Mouse (Mus musculus) hindbrain, postnatal 0 days (tissue): ENCODE measurements around the gene Gin1. TPM values are rescaled to one million over a fixed set of nuclear protein-coding genes. Genes with fewer than 3 reads are reported as not detected.

Experiments
- ATAC-seq: fragments of 200-750 bp; cut with Nextera tagmentation; 2 replicates; pipeline ENCODE4 v1.8.0; 2017; ENCODE audit warnings: mild to moderate bottlenecking, moderate TSS enrichment, moderate library complexity
- DNase-seq: peaks from one replicate; pipeline ENCODE4 v3.0.0-alpha.2; 2015; ENCODE audit warnings: low spot score
- H3K27ac ChIP-seq: fragments of 300-500 bp; sonication (generic); 2 replicates; pipeline ENCODE4 v1.5.1; 2014; ENCODE audit warnings: mild to moderate bottlenecking
- H3K27me3 ChIP-seq: fragments of 300-500 bp; sonication (generic); 2 replicates; pipeline ENCODE4 v1.6.1; 2014; ENCODE audit warnings: low read length, mixed read lengths; ENCODE audit not compliant: insufficient read depth
- H3K36me3 ChIP-seq: fragments of 300-500 bp; sonication (generic); 2 replicates; pipeline ENCODE4 v1.6.1; 2014; ENCODE audit warnings: low read length, mixed read lengths; ENCODE audit not compliant: insufficient read depth
- H3K4me1 ChIP-seq: fragments of 300-500 bp; sonication (generic); 2 replicates; pipeline ENCODE4 v1.6.1; 2014; ENCODE audit warnings: antibody characterized with exemption, low read length, mixed read lengths; ENCODE audit not compliant: insufficient read depth
- H3K4me2 ChIP-seq: fragments of 300-500 bp; sonication (generic); 2 replicates; pipeline ENCODE4 v1.6.1; 2014; ENCODE audit warnings: low read depth, mild to moderate bottlenecking, low read length, moderate library complexity, mixed read lengths
- H3K4me3 ChIP-seq: fragments of 300-500 bp; sonication (generic); 2 replicates; pipeline ENCODE4 v1.5.1; 2014; ENCODE audit warnings: low read length
- H3K9ac ChIP-seq: fragments of 300-500 bp; sonication (generic); replicated peaks from 2 replicates; pipeline ENCODE4 v1.6.1; 2014; ENCODE audit warnings: mild to moderate bottlenecking, low read length, moderate library complexity, mixed read lengths
- H3K9me3 ChIP-seq: fragments of 300-500 bp; sonication (generic); 2 replicates; pipeline ENCODE4 v1.6.1; 2016; ENCODE audit warnings: low read length, mixed read lengths
- CTCF ChIP-seq: IDR thresholded peaks from 2 replicates; pipeline ENCODE4 v1.5.1; 2016; ENCODE audit warnings: antibody characterized with exemption, control low read depth, low read depth
- WGBS: fragments of 180-500 bp; shearing (Covaris S2); extraction: QIAGEN DNeasy Blood & Tissue Kit; methylation state at CpG from one replicate; pipeline ENCODE4 v1.1.7; 2014; 5-methylcytosine and 5-hydroxymethylcytosine counted together
- polyA plus RNA-seq: library from polyadenylated mRNA; unstranded; fragments of >200 nt; fragmentation: Nextera tagmentation; extraction: Ambion mirVana; gene quantifications from 2 replicates; pipeline ENCODE4 v1.2.1, GENCODE M21; 2015
- total RNA-seq: library from RNA; depleted of rRNA; stranded (reverse); fragments of >200 nt; gene quantifications from 2 replicates; pipeline ENCODE4 v1.2.3, GENCODE M21; 2014; rRNA removed

Gin1 gene
- total and polyA plus RNA-seq, 2 experiments from 2014 or later, result 2.3 to 11.6 TPM

DNA sequence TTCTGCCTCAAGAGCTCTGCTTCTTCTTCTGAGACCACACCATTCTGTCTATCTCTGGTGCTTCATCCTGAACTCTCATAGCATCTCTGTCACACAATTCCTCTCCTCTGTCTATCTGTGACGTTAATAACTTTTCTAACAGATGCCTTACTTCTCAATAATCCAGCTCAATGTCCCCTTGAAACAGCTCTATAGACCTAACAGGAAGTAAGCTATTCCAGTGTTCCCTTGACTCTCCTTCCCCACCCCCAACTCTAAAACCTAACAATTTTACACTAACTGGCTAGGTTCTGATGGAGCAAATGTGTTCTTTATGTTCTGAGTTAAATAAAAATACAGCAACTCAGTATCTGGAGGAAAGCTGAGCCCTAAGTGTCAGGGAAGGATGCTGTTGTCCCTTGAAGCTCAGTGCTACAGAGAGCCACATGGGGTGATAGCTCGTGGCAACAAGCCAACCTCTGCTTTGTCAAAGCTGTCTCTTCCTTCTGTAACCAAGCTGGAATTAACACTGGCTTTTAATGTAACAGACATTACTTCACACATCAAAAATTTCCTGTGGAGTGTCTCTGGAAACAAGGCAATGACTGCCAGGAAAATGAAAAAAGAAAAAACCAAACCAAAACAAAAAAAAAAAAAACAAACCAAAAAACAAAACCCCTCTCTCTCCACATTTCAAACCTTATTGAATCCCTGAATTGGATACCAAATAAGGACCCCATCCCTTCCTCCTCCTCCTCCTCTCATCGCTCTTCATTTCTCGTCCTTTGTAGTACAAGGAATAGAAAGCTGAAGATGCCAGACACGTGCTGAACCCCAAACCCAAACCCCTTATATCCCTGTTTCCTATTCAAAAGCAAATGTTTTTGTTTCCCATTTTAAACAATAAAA lies 63.7 kb downstream of the Gin1 start:
- Histone ChIP-seq H3K27ac (peak overlapping the region; percentile 45; the same call in 1 of the 2 replicates), H3K4me2 (0 out of 2 replicates have a peak overlapping the region, but pooled peaks have one; percentile 7), H3K9me3 (no peaks in the 10 kb centered on the region), H3K4me3 (no peak overlapping the region), H3K36me3 (peaks cover 5% of the 10 kb centered on the region; the same call in 1 of the 2 replicates), H3K9ac (no peak overlapping the region), H3K4me1 (no peaks in the 10 kb centered on the region; the same call in 1 of the 2 replicates), H3K27me3 (no peaks in the 10 kb centered on the region)
- DNase-seq, result peak; percentile 86
- 36% methylated on average over 5 of the region's 5 CpGs for WGBS
- no peak for TF ChIP-seq CTCF
- ATAC-seq, result peak; percentile 95

DNA sequence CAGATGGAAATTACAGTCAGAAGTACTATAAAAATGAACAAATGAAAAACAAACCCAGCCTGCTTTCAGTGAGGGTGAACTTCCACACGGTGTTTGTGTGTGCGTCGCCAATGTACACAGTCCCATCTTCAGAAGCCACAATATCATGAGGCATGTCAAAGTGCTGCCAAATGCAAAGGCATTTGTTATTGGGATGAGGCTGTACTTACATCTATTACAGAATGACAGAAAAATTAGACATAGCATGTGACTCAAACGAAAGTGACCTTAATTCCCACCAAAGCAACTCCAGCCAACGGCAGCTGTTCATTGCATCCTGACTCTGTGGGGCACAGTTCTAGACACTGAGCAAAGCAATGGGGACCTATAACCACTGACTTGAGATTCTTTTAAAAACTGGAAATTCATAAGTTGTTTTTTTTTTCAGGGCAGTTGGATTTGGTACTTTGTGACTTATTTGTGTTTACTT lies 64.4 kb downstream of the Gin1 start:
- peak overlapping the region; percentile 45; the same call in 1 of the 2 replicates for H3K27ac ChIP-seq
- no peaks in the 10 kb centered on the region for H3K27me3 ChIP-seq
- H3K36me3 ChIP-seq, result peaks cover 5% of the 10 kb centered on the region; the same call in 1 of the 2 replicates
- WGBS, result 53% methylated on average over 5 of the region's 5 CpGs
- H3K9ac ChIP-seq, result no peak overlapping the region
- H3K4me2 ChIP-seq, result 0 out of 2 replicates have a peak overlapping the region, but pooled peaks have one; percentile 7
- no peaks in the 10 kb centered on the region for H3K9me3 ChIP-seq
- H3K4me1 ChIP-seq, result no peaks in the 10 kb centered on the region; the same call in 1 of the 2 replicates
- no peak for ATAC-seq
- no peak overlapping the region for H3K4me3 ChIP-seq
- TF ChIP-seq CTCF, result no peak
- no peak for DNase-seq

Other genes with a start within 250 kb of the Gin1 start
- gene D1Ertd622e, start 108.1 kb upstream of the Gin1 start, total RNA-seq, result 57.0 and 60.8 TPM in 2 replicates
- 53.3 and 58.3 TPM in 2 replicates for gene D1Ertd622e, start 108.1 kb upstream of the Gin1 start, polyA plus RNA-seq
- 39.3 and 40.3 TPM in 2 replicates for gene Ppip5k2, start 239 bp downstream of the Gin1 start, total RNA-seq
- 29.4 and 30.8 TPM in 2 replicates for gene Ppip5k2, start 239 bp downstream of the Gin1 start, polyA plus RNA-seq